Mouse (Mus musculus) ZHBTc4 (cell line): ENCODE data around the gene Rbmxl1.
"Not testable (repeated sequence)": the region's sequence is repeated elsewhere in the genome, so short reads cannot be mapped to it uniquely, and the experiment has no call there.

ENCODE experiments used
- DNase-seq: peaks from one replicate; pipeline ENCODE4 v3.0.0-alpha.2; 2011; ENCODE audit warnings: low read depth, low spot score

Gene Rbmxl1

DNA sequence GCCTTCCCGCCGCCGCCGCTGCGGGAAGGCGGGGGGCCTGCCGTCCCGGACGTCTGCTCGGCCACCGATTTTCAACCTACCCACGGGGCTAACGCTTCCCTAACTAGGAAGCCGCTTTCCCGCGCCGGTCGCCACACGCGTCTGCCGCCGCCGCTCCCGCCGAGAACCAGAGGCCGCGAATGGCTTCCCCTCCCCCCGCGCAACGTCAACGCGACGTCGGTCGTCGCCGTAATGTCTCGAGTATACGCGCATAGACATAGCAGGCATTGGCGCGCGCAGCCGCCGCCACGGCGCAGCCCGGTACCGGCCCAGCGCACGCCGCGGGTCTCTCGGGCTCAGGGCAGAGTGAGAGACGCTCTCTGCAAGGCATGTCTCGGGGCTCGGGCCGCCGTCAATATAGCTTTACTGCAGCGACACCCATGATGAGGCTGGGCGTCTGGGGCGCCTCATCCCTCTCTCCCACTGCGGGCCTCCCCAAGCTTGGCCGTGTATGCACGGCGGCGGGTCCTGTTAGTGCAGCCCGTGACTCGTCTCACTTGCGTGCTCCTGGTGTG lies at the start of gene Rbmxl1:
Gene Rbmxl1, minus strand, starts transcription at position 180 of the 554 bp plus-strand sequence.
- DNase-seq, result peak; percentile 96

DNA sequence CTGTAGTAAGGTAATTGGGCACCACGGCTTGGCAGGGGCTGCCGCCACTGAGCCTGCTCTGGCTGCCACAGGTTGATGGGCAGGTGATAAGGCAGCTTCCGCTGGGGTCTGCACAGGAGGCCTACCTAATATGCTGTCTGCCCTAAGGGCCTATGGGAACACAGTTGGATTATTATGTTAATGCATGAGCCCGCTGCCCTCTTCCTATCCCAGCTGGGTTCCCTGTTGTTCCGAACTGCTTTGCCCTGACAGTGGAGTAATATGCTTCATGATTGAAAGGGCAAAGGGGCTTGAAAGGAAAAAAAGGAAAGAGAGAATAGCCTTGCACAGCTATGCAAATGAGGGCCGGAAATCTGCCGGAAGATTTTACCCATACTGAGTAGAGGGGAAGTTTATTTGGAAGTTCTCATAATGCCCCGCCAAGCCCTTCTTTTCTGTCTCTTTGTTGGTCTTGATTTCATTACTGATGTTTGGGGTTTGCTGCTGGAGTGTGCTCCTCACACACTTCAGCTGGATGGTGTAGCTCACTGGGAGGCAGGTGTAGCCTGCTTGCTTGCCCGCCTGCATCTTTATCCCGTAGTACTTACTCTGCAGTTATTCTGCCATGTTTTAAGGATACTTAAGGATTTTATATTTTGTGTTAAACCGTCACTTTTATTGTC lies 48.2 kb upstream of the Rbmxl1 start:
- peak; percentile 69 for DNase-seq

DNA sequence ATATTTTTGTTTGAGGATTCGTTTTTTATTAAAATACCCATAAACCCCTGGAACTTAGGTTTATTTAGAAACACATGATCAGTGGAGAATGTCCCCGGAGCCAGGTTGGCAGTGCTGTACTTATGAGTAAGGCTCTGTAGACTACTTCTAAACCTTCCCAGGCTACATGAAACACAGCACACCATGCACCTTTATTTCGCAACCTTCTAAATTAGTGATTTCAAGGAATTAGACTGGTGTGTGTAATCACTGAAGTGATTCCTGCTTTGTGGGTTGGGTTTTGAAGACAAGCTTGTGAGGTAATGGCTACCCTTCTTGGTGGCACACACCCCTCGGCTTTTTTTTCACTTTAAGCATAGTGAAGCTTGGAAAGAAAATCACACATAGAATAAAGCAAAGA lies 47.1 kb upstream of the Rbmxl1 start:
- DNase-seq, result no peak

DNA sequence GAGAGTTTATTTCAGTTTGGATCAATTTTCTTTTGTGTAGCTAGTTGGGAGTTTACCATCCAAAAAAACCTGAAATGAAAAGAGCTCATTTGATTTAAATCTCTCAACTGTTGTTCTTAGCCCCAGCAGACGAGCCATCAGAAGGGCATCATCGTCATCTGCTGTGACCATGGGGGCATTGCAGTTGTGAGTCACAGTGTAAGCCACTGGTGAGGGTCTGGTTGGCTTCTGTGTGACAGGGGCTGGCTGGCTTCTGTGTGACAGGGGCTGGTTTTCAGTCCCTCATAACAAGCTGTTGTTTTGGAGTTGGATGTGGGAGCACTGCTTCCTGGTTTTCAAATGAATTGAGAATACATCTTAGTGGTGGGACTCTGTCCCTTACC lies 42.0 kb upstream of the Rbmxl1 start:
- DNase-seq, result no peak

DNA sequence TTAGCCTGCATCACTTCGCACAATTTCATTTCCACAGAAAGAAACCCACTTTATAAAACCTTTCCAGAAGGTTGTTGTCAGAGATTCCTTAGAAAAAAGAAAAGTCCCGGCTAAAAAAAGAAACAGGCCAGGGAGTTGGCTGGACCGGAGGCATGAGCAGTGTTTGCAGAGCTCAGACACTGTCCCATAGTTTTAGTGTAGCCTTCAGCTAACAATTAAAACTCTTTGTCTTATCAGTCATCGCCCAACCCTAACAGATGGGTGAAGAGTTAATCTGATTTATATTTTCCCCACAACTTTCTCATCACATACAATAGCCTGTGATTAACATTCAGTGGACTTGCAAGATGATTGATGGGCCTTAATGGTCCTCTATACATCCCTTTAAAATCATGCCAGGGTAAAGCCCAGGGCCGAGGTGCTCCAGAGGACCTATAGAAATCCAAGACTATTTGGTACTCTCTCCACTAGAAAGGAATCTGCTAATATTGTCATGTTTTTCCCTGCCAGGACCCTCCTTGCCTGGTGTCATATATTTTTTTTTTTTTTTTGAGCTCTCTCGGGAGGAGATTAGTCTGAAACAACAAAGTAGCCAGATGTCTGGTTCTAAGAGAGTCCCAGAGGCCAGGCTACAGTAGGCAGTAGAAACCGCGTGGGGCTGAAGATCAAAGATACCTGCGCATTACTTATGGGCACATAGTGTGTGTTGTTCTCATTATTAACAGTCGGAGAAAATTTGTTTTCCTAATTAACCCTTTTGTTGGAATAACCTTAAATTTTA lies 41.5 kb upstream of the Rbmxl1 start:
- DNase-seq, result no peak

DNA sequence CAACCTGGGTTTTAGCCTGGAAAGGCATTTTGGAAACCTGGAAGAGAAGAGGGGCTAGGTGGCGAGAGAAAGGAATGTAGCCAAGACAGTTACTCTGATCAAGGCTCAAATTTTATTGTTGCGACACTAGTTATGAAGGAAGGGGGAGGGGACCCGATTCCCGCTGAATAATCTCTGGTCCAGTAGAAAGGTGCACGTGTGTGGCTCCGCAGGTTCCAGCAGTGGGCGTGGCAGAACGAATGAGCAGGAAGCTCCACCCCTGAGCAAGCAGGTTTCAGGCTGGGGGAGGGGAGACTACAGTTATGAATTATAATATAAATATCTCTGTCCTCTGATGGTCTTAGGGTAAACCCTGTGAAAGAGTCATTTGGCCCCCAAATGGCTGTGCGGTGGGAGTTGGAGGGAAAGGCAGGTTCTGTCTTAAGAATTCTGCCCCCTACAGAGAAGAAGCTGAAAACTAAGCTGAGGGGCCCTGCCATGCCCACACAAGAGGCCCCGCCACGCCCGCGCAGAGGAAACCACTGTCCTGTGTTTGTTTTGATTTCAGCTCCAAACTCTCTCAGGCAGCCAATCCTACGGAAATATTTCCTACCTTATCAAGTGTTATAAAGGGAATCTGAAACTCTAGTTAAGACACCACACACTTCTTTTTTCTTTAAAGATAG lies 36.6 kb upstream of the Rbmxl1 start:
- DNase-seq, result peak; percentile 38

DNA sequence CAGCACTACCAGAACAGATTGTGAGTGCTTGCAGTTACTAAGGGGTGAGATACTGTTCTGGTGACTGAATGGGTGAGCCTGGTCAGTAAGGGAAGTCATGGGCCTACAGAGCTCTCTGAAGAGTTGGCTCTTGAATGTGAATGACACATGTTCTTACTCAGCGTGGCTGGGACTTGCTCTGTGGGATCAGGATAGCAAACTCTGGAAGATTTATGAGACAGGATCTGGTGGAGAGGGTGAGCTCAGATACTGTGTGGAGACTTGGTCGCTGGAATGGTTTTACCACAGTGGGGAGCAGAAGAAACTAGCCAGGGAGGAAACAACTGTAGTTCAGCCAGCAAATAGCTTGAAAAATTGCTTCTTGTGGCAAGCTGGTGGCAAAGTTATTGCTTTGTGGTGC lies 35.8 kb upstream of the Rbmxl1 start:
- no peak for DNase-seq

DNA sequence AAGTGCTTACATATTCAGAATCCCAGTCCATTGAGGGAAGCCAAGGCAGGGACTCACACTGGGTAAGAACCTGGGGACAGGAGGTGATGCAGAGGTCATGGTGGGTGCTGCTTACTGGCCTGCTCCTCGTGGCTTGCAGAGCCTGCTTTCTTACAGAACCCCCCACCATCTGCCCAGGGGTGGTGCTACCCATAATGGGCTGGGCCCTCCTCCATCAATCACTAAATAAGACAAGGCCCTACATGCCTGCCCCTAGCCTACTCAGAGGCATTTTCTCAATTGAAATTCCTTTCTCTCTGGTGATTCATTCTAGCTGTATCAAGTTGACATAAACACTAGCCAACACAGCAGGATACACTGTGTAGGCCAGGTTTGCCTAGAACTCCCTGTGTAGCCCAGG lies 34.9 kb upstream of the Rbmxl1 start:
- no peak for DNase-seq

DNA sequence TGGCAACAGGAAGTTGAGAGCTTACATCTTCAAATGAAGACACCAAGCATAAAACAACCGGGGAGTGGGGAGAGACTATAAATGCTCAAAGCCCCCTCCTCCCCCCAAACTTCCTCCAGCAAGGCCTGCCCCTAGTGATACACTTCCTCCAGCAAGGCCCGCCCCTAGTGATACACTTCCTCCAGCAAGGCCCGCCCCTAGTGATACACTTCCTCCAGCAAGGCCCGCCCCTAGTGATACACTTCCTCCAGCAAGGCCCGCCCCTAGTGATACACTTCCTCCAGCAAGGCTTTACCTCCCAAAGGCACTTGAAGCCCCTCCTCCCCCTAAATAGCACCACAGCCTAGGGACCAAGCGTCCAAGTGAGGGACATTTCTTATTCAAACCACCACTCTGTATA lies 34.0 kb upstream of the Rbmxl1 start:
- not testable (repeated sequence) for DNase-seq

DNA sequence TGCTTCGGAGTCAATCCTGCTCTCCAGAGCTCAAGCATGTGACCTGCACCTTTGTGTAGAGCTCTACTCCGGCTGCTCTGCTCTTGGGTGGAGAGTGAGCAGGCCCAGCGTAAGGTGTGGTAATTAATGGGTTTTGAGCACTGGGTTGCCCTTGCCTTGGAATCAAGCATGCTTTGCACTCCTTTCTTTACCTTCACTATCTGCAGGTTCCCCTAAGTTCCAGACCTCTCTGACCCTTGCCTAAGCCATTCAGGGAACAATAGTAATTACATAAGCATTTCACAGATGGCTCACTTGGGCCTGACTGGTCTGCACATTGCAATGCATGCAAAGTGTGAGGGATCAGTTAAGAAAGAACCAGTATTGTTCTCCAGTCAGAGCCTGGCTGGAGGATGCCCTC lies 29.1 kb upstream of the Rbmxl1 start:
- peak; percentile 92 for DNase-seq

DNA sequence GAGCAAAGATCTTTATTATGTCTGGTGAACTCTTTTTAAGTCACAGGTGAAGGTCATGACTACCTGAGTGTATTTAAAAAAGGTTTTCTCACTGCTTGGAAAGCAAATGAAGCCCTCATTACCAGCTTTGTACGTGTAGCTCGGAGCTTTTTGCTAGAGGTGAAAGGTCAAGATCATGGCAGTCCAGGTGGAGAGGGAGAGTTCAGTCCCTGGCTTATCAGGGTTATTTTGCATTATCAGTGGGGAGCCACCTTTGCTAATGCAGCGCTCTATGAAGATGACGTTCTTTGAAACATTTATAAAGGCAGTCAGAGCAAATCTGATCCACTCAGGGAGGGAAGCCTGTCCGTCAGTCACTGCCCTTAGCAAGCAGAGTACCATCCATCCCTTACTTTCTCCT lies 28.0 kb upstream of the Rbmxl1 start:
- DNase-seq, result no peak

DNA sequence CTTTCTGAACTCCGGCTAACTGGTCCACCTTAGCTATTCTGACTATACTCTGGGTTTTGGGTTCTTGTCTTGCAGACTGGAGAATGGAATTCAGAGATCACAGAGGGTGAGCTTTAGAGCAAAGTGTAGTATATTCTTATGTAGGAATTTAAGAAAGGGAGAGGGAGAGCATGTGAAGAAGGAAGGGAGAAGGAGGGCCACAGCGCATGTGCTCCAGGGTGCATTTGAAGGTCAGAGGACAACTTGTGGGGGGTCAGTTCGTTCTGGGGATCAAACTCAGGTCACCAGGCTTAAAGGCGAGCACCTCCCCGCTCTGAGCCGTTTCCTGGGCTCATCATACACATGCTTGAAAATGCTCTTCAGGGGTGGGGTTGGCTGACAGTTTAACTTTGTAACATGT lies 25.3 kb upstream of the Rbmxl1 start:
- peak; percentile 23 for DNase-seq

DNA sequence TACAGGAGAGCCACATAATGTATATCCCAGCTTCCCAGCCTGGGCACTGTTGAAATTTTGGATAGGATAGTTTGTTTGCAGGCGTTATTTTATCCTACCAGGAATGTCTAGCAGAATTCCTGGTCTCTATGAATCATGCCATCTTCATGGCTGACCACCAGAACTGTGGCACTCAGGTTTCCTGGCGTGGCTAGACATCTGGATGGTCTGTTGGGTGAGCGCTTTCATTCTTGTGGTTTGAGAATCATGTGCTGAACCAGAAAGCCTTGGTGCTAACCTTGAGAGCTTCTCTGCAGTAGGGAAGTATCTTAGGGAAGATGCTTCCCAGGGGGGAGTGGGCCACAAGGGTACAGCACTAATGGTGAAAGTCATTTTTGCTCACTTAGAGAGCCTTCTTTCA lies 6.4 kb upstream of the Rbmxl1 start:
- DNase-seq, result no peak

DNA sequence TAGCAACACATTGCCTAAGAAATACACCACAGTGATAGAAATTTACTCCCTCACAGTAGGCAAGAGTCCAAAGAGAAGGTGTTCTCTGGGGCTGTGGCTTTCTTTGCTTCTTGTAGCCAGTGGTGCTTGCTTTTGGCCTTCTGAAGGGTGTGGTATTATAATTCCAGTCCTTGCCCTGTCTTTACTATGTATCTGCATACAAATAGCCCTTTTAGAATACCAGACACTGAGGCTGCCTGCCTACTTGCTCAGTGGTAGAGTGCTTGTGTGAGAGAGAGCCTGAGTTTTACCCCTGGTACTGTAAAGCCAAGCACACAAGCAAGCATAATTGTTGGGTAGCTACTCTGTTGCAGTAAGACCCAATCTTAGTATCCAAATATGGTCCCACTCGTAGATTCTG lies 6.0 kb upstream of the Rbmxl1 start:
- peak; percentile 77 for DNase-seq

DNA sequence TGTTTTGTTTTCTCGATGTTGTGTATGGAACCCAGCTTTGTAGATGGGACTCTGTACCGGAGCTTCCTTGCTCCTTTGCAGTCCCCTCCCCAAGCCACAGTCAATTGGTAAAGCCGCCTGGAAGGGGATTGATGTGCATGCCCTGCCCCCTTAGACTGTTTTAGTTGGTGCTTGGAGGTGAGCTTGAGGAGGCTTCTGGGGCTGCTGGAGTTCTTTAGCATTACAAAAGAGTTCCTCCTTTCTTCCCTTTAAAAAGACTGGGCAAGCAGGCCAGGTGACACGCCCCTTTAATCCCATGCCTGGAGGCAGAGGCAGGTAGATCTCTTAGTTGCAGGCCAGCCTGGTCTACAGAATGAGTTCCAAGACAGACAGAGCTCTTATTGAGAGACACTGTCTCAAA lies 4.4 kb upstream of the Rbmxl1 start:
- peak; percentile 96 for DNase-seq

DNA sequence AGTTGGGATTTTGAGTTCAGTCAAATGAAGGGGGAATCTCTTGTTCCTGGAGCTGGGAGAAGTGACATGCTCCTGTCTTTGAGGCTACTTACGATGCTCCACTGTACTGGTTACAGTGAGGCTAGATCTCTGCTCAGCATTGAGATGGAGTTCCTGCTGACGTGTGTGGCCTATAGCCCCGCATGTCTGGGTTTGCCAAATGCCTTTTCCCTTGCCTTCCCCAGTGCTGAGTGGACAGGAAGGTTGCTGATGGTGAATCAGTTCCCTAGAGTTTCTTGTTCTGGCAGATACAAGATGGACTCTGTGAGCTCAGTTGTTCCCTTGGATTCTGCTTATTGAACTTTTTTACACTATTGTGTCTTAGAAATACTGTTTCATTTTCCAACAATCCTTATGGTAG lies 2.2 kb upstream of the Rbmxl1 start:
- no peak for DNase-seq

DNA sequence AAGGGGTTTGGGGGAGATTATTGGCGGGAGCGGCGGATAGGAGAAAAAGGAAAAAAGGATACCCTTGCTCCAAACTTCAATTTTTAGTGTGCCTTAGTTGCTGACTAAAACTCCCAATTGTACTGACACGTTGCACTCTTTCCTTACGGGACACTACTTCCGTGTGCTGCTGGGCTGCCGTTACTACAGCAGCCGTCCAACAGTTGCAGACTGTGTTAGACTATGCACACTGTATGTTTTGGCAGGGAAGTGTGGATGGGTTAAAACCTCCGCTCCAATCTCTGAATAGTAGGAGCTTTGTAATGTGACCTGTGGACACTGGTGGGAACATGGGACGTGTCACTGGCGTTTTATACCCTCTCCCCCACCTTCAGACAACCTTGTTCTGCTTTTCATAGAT lies 1.4 kb upstream of the Rbmxl1 start:
- peak; percentile 34 for DNase-seq

DNA sequence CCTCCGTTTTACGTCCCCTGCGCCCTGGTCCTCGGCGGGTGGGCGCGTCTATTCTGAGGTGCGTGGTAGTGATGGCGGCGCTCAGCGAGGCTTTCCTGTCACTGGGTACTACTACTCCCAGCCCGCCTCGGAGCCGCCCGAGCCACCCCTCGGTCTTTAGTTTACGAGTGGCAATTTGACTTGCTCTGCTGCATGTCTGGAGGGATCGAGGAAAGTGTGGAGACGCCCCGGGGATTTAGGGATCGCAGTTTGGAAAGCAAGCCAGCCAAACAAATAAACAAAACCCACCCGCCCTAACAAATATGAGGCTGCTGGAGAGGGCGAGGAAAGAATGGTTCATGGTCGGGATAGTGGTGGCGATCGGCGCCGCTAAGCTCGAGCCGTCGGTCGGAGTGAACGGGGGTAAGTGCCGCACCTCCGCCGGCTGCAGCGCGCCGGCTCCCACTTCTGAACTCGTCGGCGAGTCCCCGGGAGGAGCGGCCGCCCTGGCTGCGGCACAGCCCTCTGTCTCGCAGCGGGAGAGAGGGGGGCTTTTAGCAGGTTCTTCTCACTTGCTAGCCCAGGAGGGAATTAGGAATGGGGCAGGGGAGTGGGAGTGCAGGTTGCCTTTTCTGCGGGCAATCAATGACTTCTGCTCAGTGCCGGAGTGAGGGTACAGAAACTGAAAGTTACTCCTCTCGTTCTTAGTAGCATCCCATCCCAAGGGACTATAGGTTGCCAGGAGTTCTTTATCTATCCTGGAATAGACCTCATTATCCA lies 754 bp upstream of the Rbmxl1 start, which contains the start of gene Slc10a7:
Gene Slc10a7, plus strand, starts transcription at position 74 of the 759 bp plus-strand sequence.
- peak; percentile 96 for DNase-seq

DNA sequence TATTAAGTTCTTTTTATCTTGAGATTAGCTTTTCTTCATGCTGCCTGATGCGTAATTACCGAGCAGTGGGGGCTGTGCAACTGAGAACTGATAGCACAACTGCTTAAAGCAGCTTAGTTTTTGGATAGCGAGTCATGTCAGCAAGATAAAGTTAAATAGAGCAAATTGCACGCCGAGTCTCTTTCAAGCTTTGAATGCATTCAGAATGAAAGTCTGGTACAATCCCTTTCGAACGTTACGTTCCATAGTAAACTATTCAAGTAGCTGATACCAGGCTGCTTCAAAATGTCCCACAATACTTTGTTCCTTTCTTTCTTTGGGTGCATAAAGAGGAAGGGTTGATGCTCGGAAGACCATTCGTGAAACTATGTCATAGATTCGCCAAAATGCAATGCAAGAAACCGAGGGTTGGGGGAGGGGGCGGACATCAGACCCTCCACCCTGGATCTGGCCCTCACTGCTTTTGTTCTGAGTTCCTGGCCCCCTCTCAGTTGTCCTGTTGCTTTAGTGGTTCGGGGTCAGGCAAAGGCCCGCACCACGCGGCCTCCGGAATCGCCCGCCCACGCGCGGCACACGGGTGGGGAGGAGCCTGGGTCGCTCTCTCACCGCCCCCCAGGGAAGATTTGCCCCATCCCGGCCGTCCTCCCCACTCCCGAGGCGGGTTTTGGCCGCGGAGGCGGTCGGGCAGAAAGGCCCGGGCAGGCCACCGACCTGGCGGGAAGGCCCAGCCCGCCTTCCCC lies 549 bp downstream of the Rbmxl1 start:
- DNase-seq, result peak; percentile 67

DNA sequence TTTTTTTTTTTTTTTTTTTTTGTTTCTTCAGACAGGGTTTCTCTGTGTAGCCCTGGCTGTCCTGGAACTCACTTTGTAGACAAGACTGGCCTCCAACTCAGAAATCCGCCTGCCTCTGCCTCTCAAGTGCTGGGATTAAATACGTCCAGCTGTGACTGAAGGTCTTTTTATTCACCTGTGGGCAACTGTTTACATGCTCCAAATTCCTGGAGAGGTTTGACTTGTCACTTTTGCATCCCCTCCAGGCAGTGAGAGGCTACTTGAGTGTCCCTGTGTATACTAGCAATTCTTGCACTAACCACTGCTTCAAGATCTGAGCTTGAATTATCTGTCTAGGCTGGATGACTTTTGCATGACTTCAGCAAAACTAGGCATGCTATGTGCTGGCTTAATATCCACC lies 6.0 kb downstream of the Rbmxl1 start:
- peak; percentile 67 for DNase-seq

DNA sequence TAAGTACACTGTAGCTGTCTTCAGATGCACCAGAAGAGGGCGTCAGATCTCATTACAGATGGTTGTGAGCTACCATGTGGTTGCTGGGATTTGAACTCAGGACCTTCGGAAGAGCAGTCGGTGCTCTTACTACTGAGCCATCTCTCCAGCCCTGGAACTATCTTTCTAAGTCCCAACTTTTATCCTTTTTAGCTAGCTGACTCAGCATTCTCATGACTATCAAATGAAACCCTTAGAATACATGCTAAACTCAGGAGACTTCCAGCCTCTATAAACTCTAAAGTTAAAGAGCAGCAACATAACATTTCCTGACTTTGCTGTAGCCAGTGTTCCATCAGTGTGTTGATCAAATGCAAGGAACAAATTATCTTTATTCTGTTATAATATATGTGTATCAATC lies 12.4 kb downstream of the Rbmxl1 start:
- not testable (repeated sequence) for DNase-seq
